Mouse (Mus musculus): ENCODE data around the gene B3gat2. TPM values are rescaled to one million over a fixed set of nuclear protein-coding genes. Genes with fewer than 3 reads are reported as not detected.

B3gat2 gene
- polyA plus RNA-seq (2016; fragmentation: Nextera tagmentation; extraction: Ambion mirVana) = 0.90 and 3.0 TPM in 2 replicates

DNA sequence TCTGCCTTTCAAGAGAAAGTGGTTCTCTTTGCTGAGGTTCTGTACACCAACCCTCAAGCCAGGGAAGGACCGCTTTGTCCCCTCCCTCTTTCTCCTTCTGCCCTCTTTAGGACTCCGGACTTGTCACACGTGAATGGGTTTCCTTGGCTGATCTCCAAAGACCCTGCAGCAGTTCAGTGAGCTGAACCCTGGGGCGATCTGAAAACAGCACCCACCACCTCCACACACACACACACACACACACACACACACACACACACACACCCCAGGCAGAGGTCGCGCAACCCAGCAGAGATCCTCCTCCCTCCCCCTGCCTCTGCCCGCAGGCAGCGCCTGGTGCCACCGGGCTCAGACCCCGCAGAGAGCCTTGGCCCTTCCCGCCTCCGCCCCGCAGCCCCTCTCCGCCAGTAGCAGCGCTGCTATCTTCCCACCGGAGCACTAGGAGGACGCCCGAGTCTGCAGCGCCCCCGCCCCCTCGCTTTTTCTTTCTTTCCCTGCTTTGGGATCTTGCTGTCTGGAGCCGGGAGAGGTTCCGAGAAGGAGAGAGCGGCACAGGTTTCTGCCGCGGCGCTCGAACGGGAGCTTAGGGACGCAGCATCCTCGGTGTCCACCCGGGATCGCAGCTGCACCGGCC lies at the start of gene B3gat2:
TSS of gene B3gat2 (plus strand) at position 252 of the 634 bp plus-strand sequence.
- H3K27me3 ChIP-seq (ENCODE audit: insufficient read depth, poor library complexity, severe bottlenecking) = peaks cover 69% of the 10 kb centered on the region
- DNase-seq (ENCODE audit: low spot score) = no peak
- H3K36me3 ChIP-seq = no peaks in the 10 kb centered on the region
- peak within 1 kb of the TSS; percentile 77 for H3K27ac ChIP-seq
- peak within 1 kb of the TSS; percentile 73 for H3K4me3 ChIP-seq
- H3K4me1 ChIP-seq (replicated peaks) = peaks cover 26% of the 10 kb centered on the region
- WGBS = under 1% methylated on average over 34 of the region's 34 CpGs
- H3K9me3 ChIP-seq = no peaks in the 10 kb centered on the region

DNA sequence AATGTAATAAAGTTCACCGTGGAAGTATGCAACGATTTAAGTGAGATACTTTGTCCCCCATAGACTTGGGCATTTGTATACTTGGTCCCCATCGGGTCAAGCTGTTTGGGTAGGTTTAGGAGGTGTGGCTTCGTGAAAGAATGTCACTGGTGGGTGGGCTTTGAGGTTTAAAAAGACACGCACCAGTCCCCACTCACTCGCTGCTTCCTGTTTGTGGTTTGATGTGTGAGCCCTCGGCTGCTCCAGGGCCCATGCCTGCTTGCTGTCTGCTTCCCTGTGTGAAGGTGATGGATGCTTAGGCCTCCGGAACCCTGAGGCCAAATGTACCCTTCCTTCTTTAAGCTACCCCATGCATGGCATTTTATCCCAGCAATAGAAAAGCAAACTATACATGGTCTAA lies 41.2 kb upstream of the B3gat2 start:
- H3K4me3 ChIP-seq = no peak overlapping the region
- no peak for DNase-seq (ENCODE audit: low spot score)
- H3K36me3 ChIP-seq = no peaks in the 10 kb centered on the region
- H3K4me1 ChIP-seq (replicated peaks) = no peaks in the 10 kb centered on the region
- H3K27me3 ChIP-seq (ENCODE audit: insufficient read depth, poor library complexity, severe bottlenecking) = no peaks in the 10 kb centered on the region
- H3K27ac ChIP-seq = no peak overlapping the region
- WGBS = 92% methylated on average over 8 of the region's 8 CpGs
- no peaks in the 10 kb centered on the region for H3K9me3 ChIP-seq

DNA sequence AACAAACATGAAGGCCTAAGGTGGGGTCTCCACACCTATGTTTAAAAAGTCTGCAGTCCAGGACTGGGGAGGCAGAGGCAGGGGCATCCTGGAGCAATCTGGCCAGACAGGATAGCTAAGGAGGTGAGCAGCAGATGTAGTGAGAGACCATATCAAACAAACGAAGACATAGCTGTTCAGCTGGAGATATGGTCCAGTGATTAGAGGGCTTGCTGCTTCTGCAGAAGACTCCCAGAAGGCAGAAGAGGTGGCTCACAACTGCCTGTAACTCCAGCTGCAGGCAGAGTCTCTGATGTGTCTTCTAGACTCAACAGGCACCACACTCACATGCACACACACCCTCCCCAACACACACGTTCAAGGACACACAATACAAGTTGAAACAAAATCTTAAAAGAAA lies 40.5 kb upstream of the B3gat2 start:
- WGBS = 80% methylated on average over 2 of the region's 2 CpGs

DNA sequence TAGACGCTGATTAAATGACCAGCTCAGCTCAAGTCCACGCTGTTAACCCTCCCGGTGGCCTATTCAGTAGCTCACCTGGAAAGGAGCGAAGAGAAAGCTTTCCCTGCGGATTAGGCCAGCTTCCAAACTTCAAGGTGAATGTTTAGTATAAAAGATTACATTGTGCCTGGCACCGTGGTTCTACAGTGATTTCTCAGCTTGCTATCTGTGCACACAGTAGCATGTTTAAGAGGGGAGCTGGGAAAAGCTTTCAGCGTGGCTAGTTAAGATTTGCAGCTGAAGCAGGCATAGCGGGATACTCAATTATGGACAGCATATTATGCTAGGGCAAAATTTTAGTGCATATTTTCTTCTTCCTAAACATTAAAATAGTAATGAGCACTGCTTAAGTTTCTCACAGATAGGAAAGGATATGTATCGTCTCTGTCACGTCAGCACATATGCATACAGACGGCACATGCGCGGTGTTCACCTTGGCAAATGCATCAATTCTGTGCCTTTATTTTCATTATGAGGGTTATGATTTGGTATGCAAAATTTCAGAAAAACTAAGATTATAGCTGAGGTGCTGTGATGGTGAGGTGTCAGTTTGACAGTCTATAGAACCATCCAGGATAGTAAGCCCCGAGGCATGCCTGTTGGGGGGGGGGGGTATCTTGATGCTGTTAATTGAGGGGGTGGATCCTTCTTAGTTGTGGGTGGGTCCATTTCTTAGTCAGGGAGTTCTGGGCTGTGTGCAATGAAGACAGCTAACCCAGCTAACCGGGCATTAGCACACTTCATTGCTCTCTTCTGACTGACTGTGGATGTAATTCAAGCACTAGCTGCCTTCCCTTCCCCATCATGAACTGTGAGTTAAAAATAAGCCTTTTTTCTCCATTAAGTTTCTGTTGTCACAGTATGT lies 38.8 kb upstream of the B3gat2 start:
- 80% methylated on average over 15 of the region's 15 CpGs for WGBS
- no peak overlapping the region for H3K4me3 ChIP-seq

More for the DNA sequence above, 40.5 kb upstream of the B3gat2 start:
- no peak for DNase-seq (ENCODE audit: low spot score)
- no peak overlapping the region for H3K4me3 ChIP-seq
- no peaks in the 10 kb centered on the region for H3K9me3 ChIP-seq
- no peaks in the 10 kb centered on the region for H3K4me1 ChIP-seq (replicated peaks)
- no peak overlapping the region for H3K27ac ChIP-seq
- H3K27me3 ChIP-seq (ENCODE audit: insufficient read depth, poor library complexity, severe bottlenecking) = no peaks in the 10 kb centered on the region
- H3K36me3 ChIP-seq = no peaks in the 10 kb centered on the region

DNA sequence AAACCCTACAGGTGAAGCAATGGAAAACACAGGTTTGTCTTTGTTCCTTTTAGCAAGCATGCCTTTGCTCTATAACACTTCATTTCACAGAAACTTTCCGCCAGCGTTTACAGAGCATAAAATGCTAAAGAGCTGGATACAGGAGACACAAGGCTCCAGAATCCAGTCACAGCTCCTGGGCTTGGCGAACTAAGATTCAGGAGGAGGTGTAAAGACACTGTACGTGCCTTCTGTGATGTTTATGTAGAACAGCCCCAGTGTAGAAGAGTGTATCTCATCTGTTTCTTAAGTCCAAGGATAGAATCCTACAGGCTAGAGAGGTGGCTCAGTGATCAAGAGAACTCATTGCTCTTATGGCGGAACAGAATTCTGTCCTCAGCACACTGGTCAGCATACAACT lies 30.2 kb upstream of the B3gat2 start:
- H3K4me3 ChIP-seq = no peak overlapping the region
- no peaks in the 10 kb centered on the region for H3K27me3 ChIP-seq (ENCODE audit: insufficient read depth, poor library complexity, severe bottlenecking)
- 90% methylated on average over 5 of the region's 5 CpGs for WGBS
- DNase-seq (ENCODE audit: low spot score) = no peak
- H3K9me3 ChIP-seq = no peaks in the 10 kb centered on the region
- H3K27ac ChIP-seq = no peak overlapping the region
- no peaks in the 10 kb centered on the region for H3K36me3 ChIP-seq
- no peaks in the 10 kb centered on the region for H3K4me1 ChIP-seq (replicated peaks)

More for the DNA sequence above, 38.8 kb upstream of the B3gat2 start:
- no peak for DNase-seq (ENCODE audit: low spot score)
- Histone ChIP-seq H3K9me3 (no peaks in the 10 kb centered on the region), H3K4me1 (replicated peaks) (no peaks in the 10 kb centered on the region), H3K27ac (no peak overlapping the region), H3K36me3 (no peaks in the 10 kb centered on the region), H3K27me3 (ENCODE audit: insufficient read depth, poor library complexity, severe bottlenecking) (no peaks in the 10 kb centered on the region)

DNA sequence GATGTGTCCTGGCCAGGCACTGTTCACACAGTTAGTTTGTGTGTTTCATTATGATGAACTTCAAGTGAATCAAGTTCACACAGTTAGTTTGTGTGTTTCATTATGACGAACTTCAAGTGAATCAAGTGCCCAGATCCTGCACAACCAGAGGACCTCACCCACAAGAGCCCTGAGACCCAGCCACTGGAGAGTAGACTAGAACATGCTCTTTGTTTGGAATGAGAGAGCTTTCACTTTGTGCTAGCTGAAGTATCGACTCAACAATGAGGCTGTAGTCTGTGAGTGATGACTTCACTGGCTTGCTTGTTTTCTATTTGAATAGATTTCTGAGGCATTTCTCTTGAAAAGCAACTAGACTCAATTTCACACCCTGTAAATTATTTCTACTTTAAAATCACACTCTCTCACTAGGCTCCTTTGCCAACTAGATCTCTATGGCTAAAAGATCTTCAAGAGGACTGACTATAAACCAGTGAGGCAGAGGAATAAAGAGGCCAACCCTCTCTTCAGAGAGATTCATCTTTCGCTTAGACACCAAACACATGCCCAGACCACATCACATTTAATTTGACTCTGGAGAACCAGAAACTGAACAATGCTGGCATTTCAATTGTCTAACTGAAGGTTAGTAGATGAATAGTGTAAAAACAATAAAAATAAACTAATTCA lies 10.6 kb upstream of the B3gat2 start:
- DNase-seq (ENCODE audit: low spot score) = no peak
- H3K4me1 ChIP-seq (replicated peaks) = no peaks in the 10 kb centered on the region
- no peaks in the 10 kb centered on the region for H3K27me3 ChIP-seq (ENCODE audit: insufficient read depth, poor library complexity, severe bottlenecking)
- 79% methylated on average over 3 of the region's 3 CpGs for WGBS
- no peaks in the 10 kb centered on the region for H3K9me3 ChIP-seq
- no peaks in the 10 kb centered on the region for H3K36me3 ChIP-seq
- H3K27ac ChIP-seq = no peak overlapping the region
- H3K4me3 ChIP-seq = no peak overlapping the region

DNA sequence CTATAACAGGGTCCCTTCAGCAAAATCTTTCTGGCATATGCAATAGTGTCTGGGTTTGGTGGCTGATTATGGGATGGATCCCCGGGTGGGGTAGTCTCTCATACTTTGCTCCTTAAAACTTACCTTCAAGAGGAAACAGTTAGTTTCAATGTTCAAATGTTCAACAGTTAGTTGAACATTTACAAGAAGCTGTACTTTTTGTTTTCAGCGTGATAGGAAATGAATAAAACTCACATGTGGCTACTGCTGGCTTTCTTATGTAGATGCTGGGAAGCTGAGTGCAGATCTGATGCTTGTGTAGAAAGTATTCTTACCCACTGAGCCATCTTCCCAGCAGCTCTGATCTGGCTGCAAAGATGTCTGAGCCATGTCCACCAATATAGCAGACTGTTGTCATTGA lies 8.5 kb upstream of the B3gat2 start:
- DNase-seq (ENCODE audit: low spot score) = no peak
- no peak overlapping the region for H3K27ac ChIP-seq
- 87% methylated on average over 2 of the region's 2 CpGs for WGBS
- no peak overlapping the region for H3K4me3 ChIP-seq
- no peaks in the 10 kb centered on the region for H3K27me3 ChIP-seq (ENCODE audit: insufficient read depth, poor library complexity, severe bottlenecking)
- H3K9me3 ChIP-seq = no peaks in the 10 kb centered on the region
- H3K4me1 ChIP-seq (replicated peaks) = no peaks in the 10 kb centered on the region
- H3K36me3 ChIP-seq = no peaks in the 10 kb centered on the region

DNA sequence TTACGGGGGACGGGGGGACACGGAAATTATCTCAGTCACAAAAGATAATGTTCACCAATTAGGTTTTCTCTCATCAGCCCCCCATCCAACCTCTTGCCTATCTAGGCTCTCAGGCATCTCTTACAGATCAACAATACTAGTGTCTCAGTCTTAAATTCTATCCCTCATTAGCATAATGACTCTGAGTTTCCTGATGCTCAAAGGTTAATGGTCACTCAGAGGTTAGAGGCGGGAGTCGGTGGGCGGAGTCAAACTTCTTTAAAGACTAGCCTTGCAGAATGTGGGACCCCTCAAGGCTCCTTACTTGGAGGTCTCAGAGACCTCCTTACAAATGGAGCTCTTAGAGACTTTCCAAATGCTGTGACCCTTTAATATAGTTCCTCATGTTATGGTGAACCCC lies 8.0 kb upstream of the B3gat2 start:
- 92% methylated on average over 6 of the region's 6 CpGs for whole genome bisulfite sequencing
- no peak for DNase-seq (ENCODE audit: low spot score)
- H3K4me1 ChIP-seq (replicated peaks) = no peaks in the 10 kb centered on the region

DNA sequence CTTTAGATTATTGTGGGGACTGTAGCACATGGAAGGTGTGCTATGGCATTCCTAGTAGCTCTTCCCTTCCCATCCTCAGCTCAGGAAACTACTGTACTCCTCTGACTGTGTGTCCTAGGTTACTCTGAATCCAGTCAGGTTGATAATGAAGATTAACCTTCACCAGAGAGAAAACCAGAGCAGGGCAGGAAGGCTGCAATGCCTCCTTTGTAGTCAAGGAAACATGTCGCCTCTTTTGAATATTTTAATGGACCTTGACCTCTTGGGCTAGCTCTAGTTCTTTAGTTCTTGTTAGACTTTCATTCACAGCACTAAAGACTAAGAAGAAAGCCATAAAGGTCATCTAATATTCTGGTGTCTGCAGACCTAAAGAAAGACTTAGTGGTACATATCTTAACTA lies 7.2 kb upstream of the B3gat2 start:
- H3K27ac ChIP-seq = no peak overlapping the region
- no peaks in the 10 kb centered on the region for H3K9me3 ChIP-seq
- no peaks in the 10 kb centered on the region for H3K36me3 ChIP-seq
- H3K4me1 ChIP-seq (replicated peaks) = no peaks in the 10 kb centered on the region
- peaks cover 4% of the 10 kb centered on the region for H3K27me3 ChIP-seq (ENCODE audit: insufficient read depth, poor library complexity, severe bottlenecking)
- no peak overlapping the region for H3K4me3 ChIP-seq
- DNase-seq (ENCODE audit: low spot score) = no peak
- 79% methylated on average over 1 of the region's 1 CpGs for WGBS

More for the DNA sequence above, 8.0 kb upstream of the B3gat2 start:
- Histone ChIP-seq H3K27me3 (ENCODE audit: insufficient read depth, poor library complexity, severe bottlenecking) (no peaks in the 10 kb centered on the region), H3K36me3 (no peaks in the 10 kb centered on the region), H3K27ac (no peak overlapping the region), H3K9me3 (no peaks in the 10 kb centered on the region), H3K4me3 (no peak overlapping the region)

DNA sequence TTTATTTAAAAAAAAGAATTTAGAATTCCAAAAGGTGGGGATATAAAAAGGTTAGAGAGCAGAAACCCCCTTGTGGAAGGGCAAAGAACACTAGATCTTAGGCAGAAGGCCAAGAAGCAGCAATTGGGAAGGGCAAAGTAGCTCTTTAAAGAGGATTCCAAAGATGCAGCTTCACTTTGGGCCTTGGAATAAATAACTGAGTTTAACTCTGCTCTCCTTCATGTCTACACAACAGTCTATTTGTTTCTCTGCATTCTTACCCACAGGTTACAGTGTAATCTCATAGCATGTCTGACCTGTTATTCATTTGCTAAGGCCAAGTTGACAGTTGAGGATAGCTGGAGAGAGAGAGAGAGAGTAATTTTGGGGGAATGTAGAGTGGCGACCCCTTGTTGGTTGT lies 6.6 kb upstream of the B3gat2 start:
- H3K27ac ChIP-seq = no peak overlapping the region
- no peaks in the 10 kb centered on the region for H3K9me3 ChIP-seq
- peaks cover 10% of the 10 kb centered on the region for H3K27me3 ChIP-seq (ENCODE audit: insufficient read depth, poor library complexity, severe bottlenecking)
- WGBS = 84% methylated on average over 1 of the region's 1 CpGs
- no peak for DNase-seq (ENCODE audit: low spot score)
- no peaks in the 10 kb centered on the region for H3K36me3 ChIP-seq
- H3K4me3 ChIP-seq = no peak overlapping the region
- H3K4me1 ChIP-seq (replicated peaks) = no peaks in the 10 kb centered on the region

DNA sequence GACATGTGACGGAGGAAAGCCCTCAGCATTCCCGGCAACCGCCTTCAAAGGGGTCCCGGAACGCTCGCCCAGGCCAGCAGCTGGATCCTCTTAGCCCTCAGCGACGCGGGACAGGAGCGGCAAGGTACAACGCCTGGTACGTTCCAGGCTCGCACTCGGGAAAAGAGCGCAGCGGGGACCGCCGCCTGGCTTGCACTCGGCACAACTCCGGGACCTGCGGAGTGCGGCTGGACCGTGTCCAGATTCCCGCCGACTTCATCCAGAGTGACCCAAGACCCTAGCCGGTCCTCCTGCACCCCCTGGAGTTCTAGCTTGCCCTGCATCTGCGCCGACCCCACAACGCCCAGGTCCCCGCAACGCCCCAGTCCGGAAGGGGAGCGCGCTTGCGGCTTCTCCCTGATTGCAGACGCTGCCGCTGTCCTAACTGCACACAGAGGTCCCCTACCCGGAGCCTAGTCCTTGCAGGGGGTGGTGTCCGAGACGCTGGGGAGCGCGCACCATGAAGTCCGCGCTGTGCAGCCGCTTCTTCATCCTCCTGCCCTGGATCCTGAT lies 659 bp downstream of the B3gat2 start:
- Histone ChIP-seq H3K4me3 (peak overlapping the region; percentile 73), H3K36me3 (no peaks in the 10 kb centered on the region), H3K27ac (peak overlapping the region; percentile 77), H3K9me3 (no peaks in the 10 kb centered on the region), H3K4me1 (replicated peaks) (peaks cover 26% of the 10 kb centered on the region), H3K27me3 (ENCODE audit: insufficient read depth, poor library complexity, severe bottlenecking) (peaks cover 69% of the 10 kb centered on the region)
- peak; percentile 69 for DNase-seq (ENCODE audit: low spot score)
- under 1% methylated on average over 45 of the region's 45 CpGs for WGBS

DNA sequence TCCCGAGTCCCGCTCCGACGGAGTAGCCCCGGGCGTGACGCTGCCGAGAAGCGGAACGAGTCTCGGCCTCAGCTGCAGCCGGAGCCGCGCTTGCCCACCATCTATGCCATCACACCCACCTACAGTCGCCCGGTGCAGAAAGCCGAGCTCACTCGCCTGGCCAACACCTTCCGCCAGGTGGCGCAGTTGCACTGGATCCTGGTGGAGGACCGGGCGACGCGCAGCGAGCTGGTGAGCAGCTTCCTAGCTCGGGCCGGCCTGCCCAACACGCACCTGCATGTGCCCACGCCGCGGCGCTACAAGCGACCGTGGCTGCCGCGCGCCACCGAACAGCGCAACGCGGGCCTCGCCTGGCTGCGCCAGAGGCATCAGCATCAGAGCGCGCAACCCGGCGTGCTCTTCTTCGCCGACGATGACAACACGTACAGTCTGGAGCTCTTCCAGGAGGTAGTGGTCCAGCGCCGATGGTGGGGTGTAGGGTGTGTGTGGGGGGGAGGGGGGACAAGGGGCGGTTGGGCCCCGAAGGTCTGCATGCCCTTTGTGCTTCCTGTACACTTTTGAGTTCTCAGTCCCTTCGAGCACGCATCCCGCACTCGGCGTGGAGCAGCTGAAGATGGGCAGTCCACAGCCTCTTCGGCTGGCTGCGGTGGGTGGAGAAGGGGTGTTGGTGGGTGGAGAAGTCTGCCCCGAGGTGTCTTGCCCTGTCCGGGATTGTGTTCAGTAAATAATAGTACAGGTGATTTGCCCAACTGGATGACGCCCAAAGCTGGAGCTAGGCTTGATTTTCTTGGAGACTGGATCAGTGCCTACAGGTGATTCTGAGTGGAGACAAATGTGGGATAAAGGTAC lies 1.5 kb downstream of the B3gat2 start:
- 1% methylated on average over 65 of the region's 65 CpGs for WGBS
- Histone ChIP-seq H3K27ac (peak overlapping the region; percentile 77; the same call in 1 of the 2 replicates), H3K4me1 (replicated peaks) (peaks cover 26% of the 10 kb centered on the region), H3K4me3 (peak overlapping the region; percentile 73), H3K9me3 (no peaks in the 10 kb centered on the region), H3K27me3 (ENCODE audit: insufficient read depth, poor library complexity, severe bottlenecking) (peaks cover 69% of the 10 kb centered on the region), H3K36me3 (no peaks in the 10 kb centered on the region)
- DNase-seq (ENCODE audit: low spot score) = peak; percentile 94

Data from hindbrain, embryonic 10.5 days (tissue).